Mouse (Mus musculus): ENCODE measurements at regions not wholly inside any gene's neighbourhood (a gene's known extent, or its start where the extent isn't known, plus 50 kb on each side); places are given as distances from the start of the nearest gene placed in this dataset.

DNA sequence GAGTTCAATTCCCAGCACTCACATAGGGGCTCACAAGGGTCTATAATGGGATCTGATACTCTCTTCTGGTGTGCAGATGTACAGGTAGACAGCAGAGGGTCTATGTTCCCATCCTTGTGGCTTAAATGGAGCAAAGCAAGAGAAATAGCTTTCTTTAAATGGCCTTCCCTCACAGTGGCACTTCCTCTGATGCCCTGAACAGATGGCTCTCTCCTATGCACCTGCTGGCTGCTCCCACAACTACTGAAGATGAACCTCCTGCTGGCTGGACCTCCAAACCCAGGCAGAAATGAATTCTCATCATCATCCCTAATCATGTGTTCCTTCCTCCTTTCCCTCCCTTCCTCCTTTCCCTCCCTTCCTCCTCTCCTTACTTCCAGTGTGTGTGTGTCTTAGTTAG is 110.9 kb upstream of the Atp1a1 start:
- peaks cover 26% of the 10 kb centered on the region for H3K4me1 ChIP-seq (ENCODE audit: insufficient read depth)
- no peaks in the 10 kb centered on the region for H3K9me3 ChIP-seq (ENCODE audit: low read depth, low read length)
- H3K4me2 ChIP-seq, result no peak overlapping the region
- DNase-seq (no peak), ATAC-seq (ENCODE audit: insufficient read depth) (no peak)
- no peak overlapping the region for H3K27ac ChIP-seq (ENCODE audit: low read depth)
- H3K9ac ChIP-seq, result no peak overlapping the region
- H3K36me3 ChIP-seq (ENCODE audit: insufficient read depth), result no peaks in the 10 kb centered on the region
- no peak overlapping the region for H3K4me3 ChIP-seq (ENCODE audit: low read depth, low read length)
- no peaks in the 10 kb centered on the region for H3K27me3 ChIP-seq (ENCODE audit: insufficient read depth, low read length)
- TF ChIP-seq CTCF (IDR thresholded peaks at IDR 0.05; ENCODE audit: low read depth), result no peak

DNA sequence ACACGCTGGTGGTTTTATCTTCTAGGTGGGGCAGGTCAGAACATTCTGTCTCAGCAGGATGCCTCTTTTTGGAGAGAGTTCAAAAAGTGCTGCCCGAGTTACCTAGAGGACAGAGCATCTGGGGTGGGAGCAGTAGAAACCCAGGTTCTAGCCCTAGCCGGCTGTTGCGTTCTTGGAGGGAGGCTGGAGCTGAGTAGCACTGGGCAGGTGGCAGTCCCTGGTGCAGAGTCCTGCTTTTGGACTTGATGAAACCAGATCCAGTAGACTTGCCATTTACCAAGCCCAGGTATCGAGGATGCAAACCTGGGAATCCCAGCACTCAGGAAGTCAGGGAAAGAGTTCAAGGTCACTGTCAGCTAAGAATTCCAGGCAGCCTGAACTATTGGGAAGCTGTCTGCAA is 110.3 kb upstream of the Atp1a1 start:
- H3K9me3 ChIP-seq (ENCODE audit: low read depth, low read length), result no peaks in the 10 kb centered on the region
- peaks cover 26% of the 10 kb centered on the region for H3K4me1 ChIP-seq (ENCODE audit: insufficient read depth)
- no peaks in the 10 kb centered on the region for H3K36me3 ChIP-seq (ENCODE audit: insufficient read depth)
- TF ChIP-seq CTCF (IDR thresholded peaks at IDR 0.05; ENCODE audit: low read depth), result no peak
- H3K4me2 ChIP-seq, result no peak overlapping the region
- H3K27me3 ChIP-seq (ENCODE audit: insufficient read depth, low read length), result no peaks in the 10 kb centered on the region
- no peak overlapping the region for H3K27ac ChIP-seq (ENCODE audit: low read depth)
- ATAC-seq (ENCODE audit: insufficient read depth) (no peak), DNase-seq (no peak)
- H3K9ac ChIP-seq, result no peak overlapping the region
- no peak overlapping the region for H3K4me3 ChIP-seq (ENCODE audit: low read depth, low read length)
- 74% methylated on average over 5 of the region's 5 CpGs for WGBS

DNA sequence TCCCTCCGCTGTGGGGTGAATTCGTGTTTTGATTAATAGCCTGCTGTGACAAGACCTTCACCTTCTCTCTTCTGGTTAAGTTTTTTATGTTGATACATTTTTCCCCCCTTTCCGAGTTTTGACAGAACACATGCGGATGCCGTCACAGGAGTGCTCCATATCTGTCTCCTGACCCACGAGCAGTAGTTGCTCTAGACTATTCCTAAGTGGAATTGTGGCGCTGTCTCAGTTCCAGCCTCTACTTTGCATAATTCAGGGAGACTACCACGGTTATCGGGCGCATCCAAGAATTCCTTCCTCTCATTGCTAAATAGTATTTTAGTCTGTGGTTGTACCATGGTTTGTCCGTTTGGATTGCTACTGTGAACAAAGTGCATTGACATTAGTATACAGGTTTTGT is 109.2 kb upstream of the Atp1a1 start:
- no peaks in the 10 kb centered on the region for H3K36me3 ChIP-seq (ENCODE audit: insufficient read depth)
- H3K4me2 ChIP-seq, result peak overlapping the region; percentile 35
- ATAC-seq (ENCODE audit: insufficient read depth), result no peak
- 0 out of 2 replicates have a peak overlapping the region, but pooled peaks have one; percentile 69 for H3K27ac ChIP-seq (ENCODE audit: low read depth)
- no peak overlapping the region for H3K9ac ChIP-seq
- no peaks in the 10 kb centered on the region for H3K27me3 ChIP-seq (ENCODE audit: insufficient read depth, low read length)
- peaks cover 30% of the 10 kb centered on the region for H3K4me1 ChIP-seq (ENCODE audit: insufficient read depth)
- no peaks in the 10 kb centered on the region for H3K9me3 ChIP-seq (ENCODE audit: low read depth, low read length)
- DNase-seq, result no peak
- no peak overlapping the region for H3K4me3 ChIP-seq (ENCODE audit: low read depth, low read length)
- WGBS, result 47% methylated on average over 11 of the region's 11 CpGs
- no peak for TF ChIP-seq CTCF (IDR thresholded peaks at IDR 0.05; ENCODE audit: low read depth)

GRCm38 (mm10) chr3:101713138-101713638 is 108.7 kb upstream of the Atp1a1 start:
- 15% methylated on average over 11 of the region's 11 CpGs for WGBS
- Histone ChIP-seq H3K4me3 (ENCODE audit: low read depth, low read length) (no peak overlapping the region), H3K4me2 (peak overlapping the region; percentile 35), H3K27me3 (ENCODE audit: insufficient read depth, low read length) (no peaks in the 10 kb centered on the region), H3K9me3 (ENCODE audit: low read depth, low read length) (no peaks in the 10 kb centered on the region), H3K27ac (ENCODE audit: low read depth) (peak overlapping the region; percentile 69), H3K4me1 (ENCODE audit: insufficient read depth) (peaks cover 30% of the 10 kb centered on the region), H3K36me3 (ENCODE audit: insufficient read depth) (no peaks in the 10 kb centered on the region), H3K9ac (peak overlapping the region; percentile 41; the same call in 1 of the 2 replicates)
- ATAC-seq (ENCODE audit: insufficient read depth) (peak; percentile 50; the same call in 1 of the 2 replicates), DNase-seq (peak; percentile 57)
- TF ChIP-seq CTCF (IDR thresholded peaks at IDR 0.05; ENCODE audit: low read depth), result no peak

- no peak for TF ChIP-seq CTCF (IDR thresholded peaks at IDR 0.05; ENCODE audit: low read depth)
- Histone ChIP-seq H3K4me3 (ENCODE audit: low read depth, low read length) (no peak overlapping the region), H3K36me3 (ENCODE audit: insufficient read depth) (no peaks in the 10 kb centered on the region), H3K4me2 (peak overlapping the region; percentile 35; the same call in 1 of the 2 replicates), H3K27ac (ENCODE audit: low read depth) (peak overlapping the region; percentile 69), H3K27me3 (ENCODE audit: insufficient read depth, low read length) (no peaks in the 10 kb centered on the region), H3K4me1 (ENCODE audit: insufficient read depth) (peaks cover 30% of the 10 kb centered on the region), H3K9ac (no peak overlapping the region), H3K9me3 (ENCODE audit: low read depth, low read length) (no peaks in the 10 kb centered on the region)
- DNase-seq, result no peak
- ATAC-seq (ENCODE audit: insufficient read depth), result no peak
- 75% methylated on average over 14 of the region's 14 CpGs for WGBS
Measured at GRCm38 (mm10) chr3:101712666-101713065, 108.2 kb upstream of the Atp1a1 start.

DNA sequence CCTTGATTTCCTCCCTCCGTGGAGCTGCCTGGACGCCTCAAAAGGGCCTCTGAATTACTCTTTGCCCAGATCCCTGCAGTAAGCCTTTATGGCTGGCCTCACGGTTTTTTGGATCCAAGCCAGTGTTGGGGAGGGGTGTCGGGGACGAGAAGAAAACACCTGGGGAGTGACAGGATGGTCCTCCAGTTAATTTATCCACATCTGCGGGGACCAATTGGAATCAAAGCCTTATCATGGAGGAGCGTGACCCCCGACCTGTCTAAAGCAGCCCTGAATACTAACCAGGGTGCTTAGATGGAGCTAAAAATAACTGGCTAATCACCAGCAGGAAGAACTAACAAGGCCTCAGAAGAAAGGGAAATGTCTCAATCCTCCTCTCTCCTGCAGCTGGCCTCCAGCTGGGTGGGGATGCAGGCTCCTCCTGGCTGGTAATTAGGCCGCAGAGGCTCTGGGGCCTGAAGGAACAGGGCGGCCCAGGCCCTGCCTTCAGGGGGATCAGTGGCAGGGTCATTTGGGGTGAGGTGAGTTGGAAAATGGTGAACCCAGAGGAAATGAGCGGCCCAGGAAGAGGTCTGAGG is 107.2 kb upstream of the Atp1a1 start:
- no peaks in the 10 kb centered on the region for H3K27me3 ChIP-seq (ENCODE audit: insufficient read depth, low read length)
- ATAC-seq (ENCODE audit: insufficient read depth), result peak; percentile 40
- 11% methylated on average over 11 of the region's 11 CpGs for WGBS
- peak overlapping the region; percentile 5; the same call in 1 of the 2 replicates for H3K4me2 ChIP-seq
- H3K9ac ChIP-seq, result no peak overlapping the region
- DNase-seq, result peak; percentile 74
- no peaks in the 10 kb centered on the region for H3K36me3 ChIP-seq (ENCODE audit: insufficient read depth)
- H3K9me3 ChIP-seq (ENCODE audit: low read depth, low read length), result no peaks in the 10 kb centered on the region
- no peak overlapping the region for H3K4me3 ChIP-seq (ENCODE audit: low read depth, low read length)
- H3K4me1 ChIP-seq (ENCODE audit: insufficient read depth), result peaks cover 30% of the 10 kb centered on the region
- peak overlapping the region; percentile 75 for H3K27ac ChIP-seq (ENCODE audit: low read depth)
- no peak for TF ChIP-seq CTCF (IDR thresholded peaks at IDR 0.05; ENCODE audit: low read depth)

GRCm38 (mm10) chr3:101709379-101709970 is 105.0 kb upstream of the Atp1a1 start:
- H3K4me3 ChIP-seq (ENCODE audit: low read depth, low read length), result no peak overlapping the region
- 62% methylated on average over 12 of the region's 12 CpGs for WGBS

More at GRCm38 (mm10) chr3:101709379-101709970, 105.0 kb upstream of the Atp1a1 start:
- Histone ChIP-seq H3K36me3 (ENCODE audit: insufficient read depth) (no peaks in the 10 kb centered on the region), H3K9ac (no peak overlapping the region), H3K4me1 (ENCODE audit: insufficient read depth) (peaks cover 30% of the 10 kb centered on the region), H3K9me3 (ENCODE audit: low read depth, low read length) (no peaks in the 10 kb centered on the region), H3K4me2 (no peak overlapping the region), H3K27me3 (ENCODE audit: insufficient read depth, low read length) (no peaks in the 10 kb centered on the region), H3K27ac (ENCODE audit: low read depth) (no peak overlapping the region)
- peak; percentile 49 for DNase-seq
- 0 out of 2 replicates have a peak, but pooled peaks have one; percentile 38 for ATAC-seq (ENCODE audit: insufficient read depth)
- no peak for TF ChIP-seq CTCF (IDR thresholded peaks at IDR 0.05; ENCODE audit: low read depth)
